Mouse (Mus musculus) embryonic facial prominence, embryonic 12.5 days (tissue): ENCODE measurements around the gene Tbxas1. TPM values are rescaled to one million over a fixed set of nuclear protein-coding genes. Genes with fewer than 3 reads are reported as not detected.

Source experiments
- ATAC-seq: fragments of 200-750 bp; cut with Nextera tagmentation; 2 replicates; pipeline ENCODE4 v1.8.0; 2017; ENCODE audit not compliant: insufficient number of reproducible peaks, insufficient read depth, low FRiP score, low TSS enrichment
- H3K27ac ChIP-seq: fragments of 300-500 bp; sonication (generic); 2 replicates; pipeline ENCODE4 v1.5.1; 2016; ENCODE audit warnings: mild to moderate bottlenecking
- H3K27me3 ChIP-seq: fragments of 300-500 bp; sonication (generic); 2 replicates; pipeline ENCODE4 v1.6.1; 2016; ENCODE audit warnings: mild to moderate bottlenecking, moderate library complexity
- H3K36me3 ChIP-seq: fragments of 300-500 bp; sonication (generic); 2 replicates; pipeline ENCODE4 v1.6.1; 2016; ENCODE audit warnings: mild to moderate bottlenecking
- H3K4me1 ChIP-seq: fragments of 300-500 bp; sonication (generic); 2 replicates; pipeline ENCODE4 v1.6.1; 2016
- H3K4me2 ChIP-seq: fragments of 300-500 bp; sonication (generic); replicated peaks from 2 replicates; pipeline ENCODE4 v1.6.1; 2016; ENCODE audit warnings: mild to moderate bottlenecking, moderate library complexity
- H3K4me3 ChIP-seq: fragments of 300-500 bp; sonication (generic); 2 replicates; pipeline ENCODE4 v1.5.1; 2016; ENCODE audit warnings: mild to moderate bottlenecking
- H3K9ac ChIP-seq: fragments of 300-500 bp; sonication (generic); 2 replicates; pipeline ENCODE4 v1.6.1; 2016; ENCODE audit warnings: mild to moderate bottlenecking, moderate library complexity
- H3K9me3 ChIP-seq: fragments of 300-500 bp; sonication (generic); 2 replicates; pipeline ENCODE4 v1.6.1; 2016; ENCODE audit warnings: mild to moderate bottlenecking, moderate library complexity
- WGBS: fragments of 180-500 bp; shearing (Covaris S2); methylation state at CpG from one replicate; pipeline ENCODE4 v1.1.7; 2016; 5-methylcytosine and 5-hydroxymethylcytosine counted together
- polyA plus RNA-seq: library from polyadenylated mRNA; unstranded; fragments of >200 nt; fragmentation: Nextera tagmentation; extraction: Ambion mirVana; gene quantifications from 2 replicates; pipeline ENCODE4 v1.2.1, GENCODE M21; 2016

The Tbxas1 gene
- polyA plus RNA-seq, 1 experiment from 2014 or later: 1.4 TPM

DNA sequence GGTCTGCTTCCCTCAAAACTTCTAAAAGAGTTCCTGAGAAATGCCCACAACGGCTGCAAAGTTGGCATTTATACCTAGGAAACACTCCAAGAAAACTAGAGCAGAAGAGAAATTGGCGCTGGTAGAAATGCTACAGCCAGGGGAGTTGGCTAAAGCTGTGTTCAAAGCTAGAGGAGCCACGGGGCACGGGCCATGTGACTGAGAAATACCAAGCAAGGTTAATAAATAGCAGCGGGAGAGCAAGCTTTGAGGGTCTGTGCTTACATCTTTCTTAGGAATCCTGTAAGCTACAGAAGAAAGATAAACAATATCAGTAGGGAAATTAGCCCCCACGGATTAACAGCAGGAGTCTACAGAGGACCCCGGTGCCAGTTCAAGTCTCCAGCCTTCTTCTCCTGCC lies 107.9 kb downstream of the Tbxas1 start:
- H3K36me3 ChIP-seq: no peaks in the 10 kb centered on the region
- H3K9me3 ChIP-seq: no peaks in the 10 kb centered on the region
- H3K4me1 ChIP-seq: no peaks in the 10 kb centered on the region
- no peak overlapping the region for H3K27ac ChIP-seq
- H3K9ac ChIP-seq: no peak overlapping the region
- H3K4me3 ChIP-seq: no peak overlapping the region
- no peak overlapping the region for H3K4me2 ChIP-seq
- WGBS: 62% methylated on average over 7 of the region's 7 CpGs
- ATAC-seq: no peak
- no peaks in the 10 kb centered on the region for H3K27me3 ChIP-seq

GRCm38 (mm10) chr6:38984626-38985025 lies 109.4 kb downstream of the Tbxas1 start:
- Histone ChIP-seq H3K9me3 (no peaks in the 10 kb centered on the region), H3K9ac (no peak overlapping the region), H3K4me2 (no peak overlapping the region), H3K27ac (no peak overlapping the region), H3K4me1 (no peaks in the 10 kb centered on the region), H3K27me3 (no peaks in the 10 kb centered on the region), H3K4me3 (no peak overlapping the region), H3K36me3 (no peaks in the 10 kb centered on the region)
- WGBS: 83% methylated on average over 2 of the region's 2 CpGs
- no peak for ATAC-seq

DNA sequence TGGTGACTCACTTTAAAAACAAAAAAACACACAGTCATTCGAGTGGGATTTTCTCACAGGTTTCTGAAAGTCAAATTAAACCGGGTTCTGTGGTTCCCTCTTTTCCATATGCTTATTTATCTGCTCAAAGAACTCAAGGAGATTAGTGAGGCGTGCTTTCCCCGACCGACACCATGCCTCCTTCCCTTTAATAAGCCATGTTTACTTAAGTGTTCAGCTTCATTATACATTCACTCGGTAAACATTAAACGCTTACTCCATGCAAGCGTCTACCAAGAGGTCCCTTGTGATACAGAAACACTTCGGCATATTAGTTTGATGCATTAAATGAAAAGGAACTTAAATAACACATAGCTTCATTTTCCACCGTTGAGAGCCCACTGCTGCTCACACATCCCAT lies 111.4 kb downstream of the Tbxas1 start:
- Histone ChIP-seq H3K36me3 (no peaks in the 10 kb centered on the region), H3K27me3 (no peaks in the 10 kb centered on the region), H3K9ac (no peak overlapping the region), H3K4me1 (no peaks in the 10 kb centered on the region), H3K9me3 (no peaks in the 10 kb centered on the region), H3K4me3 (no peak overlapping the region), H3K4me2 (no peak overlapping the region), H3K27ac (no peak overlapping the region)
- WGBS: 71% methylated on average over 10 of the region's 10 CpGs
- no peak for ATAC-seq

- Histone ChIP-seq H3K4me2 (no peak overlapping the region), H3K4me3 (no peak overlapping the region), H3K9me3 (no peaks in the 10 kb centered on the region), H3K27ac (no peak overlapping the region), H3K9ac (no peak overlapping the region), H3K27me3 (no peaks in the 10 kb centered on the region), H3K36me3 (no peaks in the 10 kb centered on the region), H3K4me1 (no peaks in the 10 kb centered on the region)
- 50% methylated on average over 4 of the region's 4 CpGs for WGBS
- no peak for ATAC-seq
These were observed 116.8 kb downstream of the Tbxas1 start for GRCm38 (mm10) chr6:38992016-38992415.

- H3K27ac ChIP-seq: no peak overlapping the region
- no peak overlapping the region for H3K4me2 ChIP-seq
- no peak for ATAC-seq
- H3K9ac ChIP-seq: no peak overlapping the region
- H3K27me3 ChIP-seq: no peaks in the 10 kb centered on the region
- H3K4me1 ChIP-seq: no peaks in the 10 kb centered on the region
- H3K9me3 ChIP-seq: no peaks in the 10 kb centered on the region
- WGBS: 76% methylated on average over 3 of the region's 3 CpGs
- H3K36me3 ChIP-seq: no peaks in the 10 kb centered on the region
- no peak overlapping the region for H3K4me3 ChIP-seq
These were observed 120.6 kb downstream of the Tbxas1 start for GRCm38 (mm10) chr6:38995774-38996173.

DNA sequence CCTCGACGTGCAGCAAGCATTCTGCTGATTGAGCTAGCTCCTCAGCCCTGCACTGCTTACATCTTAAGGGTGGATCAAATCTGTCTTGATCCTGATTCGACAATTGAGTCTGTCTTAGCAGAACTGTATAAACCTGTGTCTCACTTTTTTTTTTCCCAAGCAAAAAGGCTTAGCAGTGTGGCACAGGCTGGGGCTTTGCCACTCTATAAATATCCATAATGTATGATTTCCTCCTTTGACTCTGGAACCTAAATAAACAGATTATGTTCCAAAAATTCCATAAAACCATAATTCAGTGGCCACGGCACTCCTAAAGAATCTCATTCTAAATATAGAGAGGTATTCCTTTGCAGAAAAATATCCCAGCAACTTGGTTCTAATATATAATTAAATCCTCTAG lies 122.6 kb downstream of the Tbxas1 start:
- Histone ChIP-seq H3K27ac (no peak overlapping the region), H3K4me2 (no peak overlapping the region), H3K9ac (no peak overlapping the region), H3K4me1 (no peaks in the 10 kb centered on the region), H3K4me3 (no peak overlapping the region), H3K27me3 (no peaks in the 10 kb centered on the region), H3K9me3 (no peaks in the 10 kb centered on the region), H3K36me3 (no peaks in the 10 kb centered on the region)
- WGBS: 74% methylated on average over 4 of the region's 4 CpGs
- no peak for ATAC-seq

DNA sequence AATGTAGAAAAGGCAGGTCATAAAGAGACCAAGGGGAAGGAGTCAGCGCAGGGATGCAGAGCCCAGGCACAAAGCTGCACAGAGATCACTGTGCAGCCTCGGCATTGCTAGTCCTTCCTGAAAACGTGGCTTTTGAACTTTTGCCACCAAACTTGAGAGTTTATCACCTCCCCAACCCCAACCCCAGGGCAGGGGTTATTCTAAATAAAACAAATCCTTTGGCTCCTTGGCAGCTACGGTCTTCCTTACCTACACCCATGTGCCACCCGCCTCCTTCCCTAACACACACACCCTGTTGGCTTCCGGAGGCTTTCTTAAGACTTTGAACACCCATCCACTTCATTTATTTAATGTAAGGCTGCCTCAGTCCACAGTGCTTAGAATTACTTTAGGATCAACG lies 127.9 kb downstream of the Tbxas1 start:
- Histone ChIP-seq H3K4me3 (no peak overlapping the region), H3K27me3 (no peaks in the 10 kb centered on the region), H3K27ac (no peak overlapping the region), H3K4me1 (0 out of 2 replicates have a peak, but pooled peaks cover 4% of the 10 kb centered on the region), H3K4me2 (no peak overlapping the region), H3K9me3 (no peaks in the 10 kb centered on the region), H3K9ac (no peak overlapping the region), H3K36me3 (no peaks in the 10 kb centered on the region)
- ATAC-seq: no peak
- 75% methylated on average over 7 of the region's 7 CpGs for WGBS

DNA sequence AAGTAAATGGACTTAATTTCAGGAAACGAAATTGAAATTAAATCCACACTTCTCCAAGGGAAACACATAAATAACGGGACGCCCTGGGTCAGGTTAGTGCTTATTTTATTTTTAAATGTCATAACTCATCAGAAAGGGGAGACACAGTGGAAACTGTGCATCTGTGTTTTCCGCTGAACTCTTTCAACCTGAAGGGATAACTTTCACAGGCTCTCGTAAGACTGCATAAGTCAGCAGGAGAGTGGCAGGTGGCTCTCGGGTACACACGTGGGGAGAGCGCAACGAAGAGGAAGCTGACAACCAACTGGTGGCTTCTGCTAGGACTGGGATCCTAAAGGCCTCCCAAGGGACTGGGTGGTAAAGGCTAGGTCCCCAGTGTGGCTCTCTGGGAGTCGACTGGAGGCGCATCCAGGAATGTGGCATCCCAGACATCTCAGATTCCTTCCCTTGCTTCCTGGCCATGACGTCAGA lies 128.8 kb downstream of the Tbxas1 start:
- Histone ChIP-seq H3K9ac (no peak overlapping the region), H3K27me3 (no peaks in the 10 kb centered on the region), H3K9me3 (no peaks in the 10 kb centered on the region), H3K4me3 (no peak overlapping the region), H3K4me2 (no peak overlapping the region), H3K27ac (no peak overlapping the region), H3K4me1 (0 out of 2 replicates have a peak, but pooled peaks cover 4% of the 10 kb centered on the region), H3K36me3 (no peaks in the 10 kb centered on the region)
- WGBS: 60% methylated on average over 12 of the region's 12 CpGs
- no peak for ATAC-seq

DNA sequence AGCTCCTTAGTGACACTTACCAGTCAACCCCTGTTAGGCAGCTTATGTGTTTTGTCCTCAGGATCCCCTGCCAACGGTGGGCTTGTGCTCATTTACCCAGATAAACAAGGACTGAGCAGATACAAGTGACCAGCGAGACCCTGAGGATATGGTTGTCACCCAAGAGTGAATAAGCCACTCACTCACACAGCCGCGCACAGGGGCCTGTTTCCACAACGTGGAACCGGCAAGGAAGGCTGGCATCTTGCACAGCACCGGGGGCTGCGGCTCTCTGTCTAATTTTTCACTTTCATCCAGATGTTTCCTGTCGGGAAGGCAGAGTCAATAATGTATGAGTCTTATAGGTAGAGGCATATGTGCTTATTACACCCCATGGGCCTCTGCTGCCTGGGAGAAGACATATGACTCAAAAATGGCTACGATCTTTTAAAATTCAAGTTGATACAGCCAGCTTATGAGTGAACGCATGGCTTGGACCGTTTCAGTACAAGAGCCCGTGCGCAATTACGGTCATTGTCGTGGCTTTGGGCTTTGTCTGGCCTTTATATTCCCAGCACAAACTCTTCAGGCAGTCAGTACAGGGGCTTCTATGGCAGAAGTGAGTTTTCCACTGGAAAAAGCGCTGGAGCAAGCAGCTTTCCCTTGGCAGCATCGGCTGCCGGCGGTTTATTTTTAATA lies 130.2 kb downstream of the Tbxas1 start:
- Histone ChIP-seq H3K4me3 (no peak overlapping the region), H3K4me2 (no peak overlapping the region), H3K36me3 (no peaks in the 10 kb centered on the region), H3K27ac (no peak overlapping the region), H3K27me3 (no peaks in the 10 kb centered on the region), H3K9me3 (no peaks in the 10 kb centered on the region), H3K4me1 (0 out of 2 replicates have a peak, but pooled peaks cover 4% of the 10 kb centered on the region), H3K9ac (no peak overlapping the region)
- no peak for ATAC-seq
- 74% methylated on average over 20 of the region's 20 CpGs for WGBS

DNA sequence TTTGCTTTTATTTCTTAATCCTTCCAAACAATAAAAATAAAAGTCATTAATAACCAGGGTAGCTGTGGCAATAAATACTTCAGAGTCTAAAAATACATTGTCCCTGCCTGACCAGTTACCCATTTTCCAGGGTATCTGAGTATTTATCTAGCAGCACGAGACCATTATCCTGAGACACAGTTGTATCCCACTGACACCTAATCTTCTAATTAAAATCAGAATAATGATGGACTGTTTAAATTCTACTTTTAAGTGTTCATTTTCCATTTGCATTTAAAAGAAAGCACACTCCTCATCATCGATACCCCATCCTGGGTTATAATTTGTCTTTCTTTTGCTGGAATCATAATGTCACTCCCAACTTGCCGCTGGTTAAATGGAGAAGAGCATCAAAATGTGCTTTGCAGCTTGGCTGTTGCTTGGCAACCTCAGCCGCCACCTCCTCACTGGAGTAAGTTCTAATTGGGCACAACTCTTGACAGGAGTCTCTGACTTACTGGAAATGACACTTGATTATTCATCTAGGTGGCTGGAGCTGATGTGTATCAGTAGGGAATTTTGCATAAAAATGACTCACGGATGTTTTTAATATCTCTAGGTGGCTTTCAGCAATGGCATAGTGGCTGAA lies 130.9 kb downstream of the Tbxas1 start:
- 76% methylated on average over 5 of the region's 5 CpGs for WGBS
- no peak overlapping the region for H3K27ac ChIP-seq
- ATAC-seq: no peak

DNA sequence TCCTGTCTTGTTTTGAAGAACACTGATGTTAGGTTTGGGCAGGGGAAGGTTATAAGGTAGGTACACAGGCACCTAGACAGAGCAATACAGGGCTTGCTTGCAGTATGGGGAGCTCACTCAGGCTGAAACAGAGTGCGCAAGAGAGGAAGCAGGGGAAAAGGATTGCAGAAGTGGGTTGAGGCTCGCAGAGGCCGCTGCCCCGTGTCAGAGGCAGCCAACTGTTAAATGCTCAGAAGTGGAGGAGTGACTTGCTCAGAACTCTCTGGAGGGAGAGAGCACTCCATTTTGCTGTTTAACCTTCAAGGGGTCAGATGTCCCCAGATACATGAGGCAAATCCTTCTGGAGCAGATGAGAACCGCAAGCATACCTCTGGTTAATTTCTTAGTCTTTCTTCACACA lies 132.0 kb downstream of the Tbxas1 start:
- no peaks in the 10 kb centered on the region for H3K9me3 ChIP-seq
- H3K27me3 ChIP-seq: no peaks in the 10 kb centered on the region
- WGBS: 68% methylated on average over 5 of the region's 5 CpGs
- H3K4me3 ChIP-seq: no peak overlapping the region
- no peak overlapping the region for H3K4me2 ChIP-seq
- no peak overlapping the region for H3K27ac ChIP-seq
- no peak for ATAC-seq
- H3K4me1 ChIP-seq: 0 out of 2 replicates have a peak, but pooled peaks cover 4% of the 10 kb centered on the region
- no peak overlapping the region for H3K9ac ChIP-seq
- no peaks in the 10 kb centered on the region for H3K36me3 ChIP-seq

More for the DNA sequence above, 130.9 kb downstream of the Tbxas1 start:
- Histone ChIP-seq H3K4me3 (no peak overlapping the region), H3K9ac (no peak overlapping the region), H3K36me3 (no peaks in the 10 kb centered on the region), H3K4me2 (no peak overlapping the region), H3K27me3 (no peaks in the 10 kb centered on the region), H3K9me3 (no peaks in the 10 kb centered on the region), H3K4me1 (0 out of 2 replicates have a peak, but pooled peaks cover 4% of the 10 kb centered on the region)

DNA sequence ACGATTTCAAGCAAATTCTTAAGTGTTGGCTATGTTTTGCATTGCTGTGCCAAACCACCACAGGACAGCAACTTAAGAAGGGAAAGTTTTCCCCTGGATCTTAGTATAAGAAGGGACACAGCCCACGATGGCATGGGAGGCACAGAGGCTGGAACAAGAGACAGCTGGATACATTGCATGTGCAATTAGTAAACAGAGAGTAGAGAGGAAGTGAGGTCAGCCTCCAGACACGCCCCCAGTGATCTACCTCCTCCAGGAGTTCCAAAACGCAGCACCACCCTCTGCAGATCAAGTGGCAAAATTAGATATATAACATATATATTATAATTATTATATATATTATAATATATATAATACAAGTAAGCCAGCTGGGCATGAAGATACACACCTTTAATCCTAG lies 132.9 kb downstream of the Tbxas1 start:
- Histone ChIP-seq H3K4me2 (no peak overlapping the region), H3K9me3 (peaks cover 4% of the 10 kb centered on the region; the same call in 1 of the 2 replicates), H3K36me3 (no peaks in the 10 kb centered on the region), H3K4me1 (0 out of 2 replicates have a peak, but pooled peaks cover 4% of the 10 kb centered on the region), H3K9ac (no peak overlapping the region), H3K27me3 (no peaks in the 10 kb centered on the region), H3K4me3 (no peak overlapping the region), H3K27ac (no peak overlapping the region)
- WGBS: 71% methylated on average over 4 of the region's 4 CpGs
- no peak for ATAC-seq
